Mouse (Mus musculus): ENCODE measurements around the gene Itpr2. TPM values are rescaled to one million over a fixed set of nuclear protein-coding genes. Genes with fewer than 3 reads are reported as not detected.

Gene Itpr2
- polyA plus RNA-seq, 1 experiment from 2014 or later: 8.0 TPM

GRCm38 (mm10) chr6:146184771-146185170 is 317.3 kb downstream of the Itpr2 start:
- Histone ChIP-seq H3K36me3 (no peaks in the 10 kb centered on the region), H3K27ac (no peak overlapping the region)
- 92% methylated on average over 9 of the region's 9 CpGs for WGBS

DNA sequence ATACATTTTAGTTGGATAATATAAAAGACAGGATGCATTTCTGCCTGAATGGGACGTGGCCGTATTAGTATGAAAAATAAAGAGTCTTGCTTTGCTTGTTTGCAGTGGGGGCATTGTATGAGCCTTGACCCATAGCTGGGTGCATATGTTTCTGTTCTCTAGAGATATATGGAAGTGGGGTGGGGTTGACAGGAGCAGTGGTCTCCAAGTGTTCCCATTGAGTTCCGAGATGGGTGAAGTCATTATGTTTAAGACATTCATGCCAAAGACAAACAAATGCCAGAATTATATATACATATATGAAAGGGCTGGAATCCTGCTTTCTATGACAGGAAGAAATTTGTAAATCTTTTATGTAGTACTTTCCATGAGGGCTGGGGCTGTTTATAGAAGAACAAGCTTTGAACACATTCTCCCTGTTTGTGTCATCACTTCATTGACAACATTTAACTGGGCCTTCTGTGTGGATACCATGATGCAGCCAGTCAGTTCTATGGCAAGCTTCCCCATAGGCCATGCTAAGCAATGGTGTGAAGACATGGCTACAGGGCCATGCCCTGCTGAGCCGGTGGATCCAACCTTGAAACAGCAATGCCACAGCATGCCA is 327.3 kb downstream of the Itpr2 start:
- Histone ChIP-seq H3K36me3 (no peaks in the 10 kb centered on the region), H3K27me3 (no peaks in the 10 kb centered on the region), H3K4me3 (no peak overlapping the region), H3K4me1 (no peaks in the 10 kb centered on the region), H3K9me3 (replicated peaks) (no peaks in the 10 kb centered on the region), H3K9ac (no peak overlapping the region), H3K27ac (no peak overlapping the region), H3K4me2 (replicated peaks) (no peak overlapping the region)
- no peak for ATAC-seq (ENCODE audit: low FRiP score)
- 97% methylated on average over 4 of the region's 4 CpGs for WGBS

More at GRCm38 (mm10) chr6:146184771-146185170, 317.3 kb downstream of the Itpr2 start:
- peaks cover under 1% of the 10 kb centered on the region; the same call in 1 of the 2 replicates for H3K4me1 ChIP-seq
- ATAC-seq (ENCODE audit: low FRiP score): no peak
- H3K4me3 ChIP-seq: no peak overlapping the region
- H3K9ac ChIP-seq: no peak overlapping the region
- no peak overlapping the region for H3K4me2 ChIP-seq (replicated peaks)
- H3K27me3 ChIP-seq: no peaks in the 10 kb centered on the region
- no peaks in the 10 kb centered on the region for H3K9me3 ChIP-seq (replicated peaks)

GRCm38 (mm10) chr6:146170603-146171051 is 331.4 kb downstream of the Itpr2 start:
- no peak overlapping the region for H3K27ac ChIP-seq
- no peaks in the 10 kb centered on the region for H3K36me3 ChIP-seq
- H3K4me2 ChIP-seq (replicated peaks): no peak overlapping the region
- no peaks in the 10 kb centered on the region for H3K27me3 ChIP-seq
- H3K9ac ChIP-seq: no peak overlapping the region
- WGBS: 78% methylated on average over 14 of the region's 14 CpGs
- H3K4me3 ChIP-seq: no peak overlapping the region
- ATAC-seq (ENCODE audit: low FRiP score): no peak
- no peaks in the 10 kb centered on the region for H3K9me3 ChIP-seq (replicated peaks)
- no peaks in the 10 kb centered on the region for H3K4me1 ChIP-seq

- no peaks in the 10 kb centered on the region for H3K9me3 ChIP-seq (replicated peaks)
- no peak overlapping the region for H3K9ac ChIP-seq
- H3K4me2 ChIP-seq (replicated peaks): no peak overlapping the region
- no peak overlapping the region for H3K4me3 ChIP-seq
- no peak overlapping the region for H3K27ac ChIP-seq
- ATAC-seq (ENCODE audit: low FRiP score): no peak
- H3K4me1 ChIP-seq: no peaks in the 10 kb centered on the region
- no peaks in the 10 kb centered on the region for H3K27me3 ChIP-seq
- WGBS: 86% methylated on average over 5 of the region's 5 CpGs
- H3K36me3 ChIP-seq: no peaks in the 10 kb centered on the region
Measured at GRCm38 (mm10) chr6:146167207-146167606, 334.8 kb downstream of the Itpr2 start.

DNA sequence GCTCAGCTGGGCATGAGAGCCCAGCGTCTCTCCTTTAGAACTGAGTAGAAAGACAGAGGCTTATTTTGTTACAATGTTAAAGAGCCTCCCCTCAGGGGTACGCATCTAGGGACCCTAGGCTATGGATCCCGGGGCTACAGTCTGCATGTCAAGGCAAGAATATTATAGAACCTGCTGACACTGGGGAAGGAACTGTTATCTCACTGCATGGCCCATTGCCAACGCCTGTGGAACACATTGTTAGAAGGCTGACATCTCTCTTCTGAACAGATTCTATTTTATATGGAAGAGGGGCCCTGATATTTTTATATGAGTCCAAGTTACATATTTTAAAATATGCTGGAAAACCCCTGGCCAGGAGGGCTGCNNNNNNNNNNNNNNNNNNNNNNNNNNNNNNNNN is 342.4 kb downstream of the Itpr2 start:
- no peaks in the 10 kb centered on the region for H3K27me3 ChIP-seq
- 76% methylated on average over 4 of the region's 4 CpGs for WGBS
- H3K4me1 ChIP-seq: no peaks in the 10 kb centered on the region
- H3K4me2 ChIP-seq (replicated peaks): no peak overlapping the region
- no peaks in the 10 kb centered on the region for H3K36me3 ChIP-seq
- H3K9ac ChIP-seq: no peak overlapping the region
- H3K4me3 ChIP-seq: no peak overlapping the region
- no peak for ATAC-seq (ENCODE audit: low FRiP score)
- no peak overlapping the region for H3K27ac ChIP-seq
- H3K9me3 ChIP-seq (replicated peaks): no peaks in the 10 kb centered on the region

- no peak overlapping the region for H3K9ac ChIP-seq
- H3K4me2 ChIP-seq (replicated peaks): no peak overlapping the region
- H3K27ac ChIP-seq: no peak overlapping the region
- no peaks in the 10 kb centered on the region for H3K4me1 ChIP-seq
- ATAC-seq (ENCODE audit: low FRiP score): no peak
- H3K9me3 ChIP-seq (replicated peaks): no peaks in the 10 kb centered on the region
- no peaks in the 10 kb centered on the region for H3K36me3 ChIP-seq
- no peaks in the 10 kb centered on the region for H3K27me3 ChIP-seq
- 95% methylated on average over 12 of the region's 12 CpGs for WGBS
- H3K4me3 ChIP-seq: no peak overlapping the region
Measured at GRCm38 (mm10) chr6:146158717-146159116, 343.3 kb downstream of the Itpr2 start.

DNA sequence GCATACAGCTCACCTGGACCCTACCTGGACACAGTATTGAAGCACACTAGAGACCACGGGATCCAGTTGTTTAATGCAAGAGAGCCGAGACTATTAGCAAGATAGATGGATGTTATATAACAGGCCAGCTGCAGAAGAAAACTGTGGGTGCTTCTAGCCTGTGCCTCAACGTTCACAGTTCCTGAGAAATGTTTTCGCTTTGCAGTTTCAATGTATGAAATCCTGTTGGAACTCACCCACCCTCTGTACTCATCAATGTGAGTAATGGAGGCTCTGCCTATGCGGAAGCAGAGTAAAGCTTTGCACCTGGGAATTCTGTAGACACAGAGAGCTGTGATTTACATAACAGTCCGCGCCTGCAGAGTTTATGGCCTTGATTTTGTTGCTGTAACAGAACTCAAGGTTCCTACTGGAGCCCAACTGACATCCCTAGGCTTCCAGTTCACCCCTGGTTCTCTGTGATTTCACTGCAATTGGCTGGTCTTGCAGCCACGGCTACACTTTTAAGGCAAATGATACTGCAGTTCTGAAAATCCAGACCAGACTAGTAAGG is 344.0 kb downstream of the Itpr2 start:
- ATAC-seq (ENCODE audit: low FRiP score): no peak
- Histone ChIP-seq H3K27ac (no peak overlapping the region), H3K27me3 (no peaks in the 10 kb centered on the region), H3K9me3 (replicated peaks) (no peaks in the 10 kb centered on the region), H3K4me3 (no peak overlapping the region), H3K36me3 (no peaks in the 10 kb centered on the region), H3K4me1 (no peaks in the 10 kb centered on the region), H3K4me2 (replicated peaks) (no peak overlapping the region), H3K9ac (no peak overlapping the region)
- WGBS: 82% methylated on average over 8 of the region's 8 CpGs

- H3K4me1 ChIP-seq: no peaks in the 10 kb centered on the region
- no peak overlapping the region for H3K27ac ChIP-seq
- no peak overlapping the region for H3K9ac ChIP-seq
- ATAC-seq (ENCODE audit: low FRiP score): no peak
- H3K4me3 ChIP-seq: no peak overlapping the region
- no peak overlapping the region for H3K4me2 ChIP-seq (replicated peaks)
- H3K9me3 ChIP-seq (replicated peaks): no peaks in the 10 kb centered on the region
- no peaks in the 10 kb centered on the region for H3K27me3 ChIP-seq
- H3K36me3 ChIP-seq: no peaks in the 10 kb centered on the region
- WGBS: 95% methylated on average over 14 of the region's 14 CpGs
Measured at GRCm38 (mm10) chr6:146157099-146157498, 344.9 kb downstream of the Itpr2 start.

GRCm38 (mm10) chr6:146156536-146156935 is 345.5 kb downstream of the Itpr2 start:
- 89% methylated on average over 6 of the region's 6 CpGs for WGBS
- Histone ChIP-seq H3K27me3 (no peaks in the 10 kb centered on the region), H3K4me2 (replicated peaks) (no peak overlapping the region), H3K4me3 (no peak overlapping the region), H3K9ac (no peak overlapping the region), H3K4me1 (no peaks in the 10 kb centered on the region), H3K9me3 (replicated peaks) (no peaks in the 10 kb centered on the region), H3K27ac (no peak overlapping the region), H3K36me3 (no peaks in the 10 kb centered on the region)
- no peak for ATAC-seq (ENCODE audit: low FRiP score)

DNA sequence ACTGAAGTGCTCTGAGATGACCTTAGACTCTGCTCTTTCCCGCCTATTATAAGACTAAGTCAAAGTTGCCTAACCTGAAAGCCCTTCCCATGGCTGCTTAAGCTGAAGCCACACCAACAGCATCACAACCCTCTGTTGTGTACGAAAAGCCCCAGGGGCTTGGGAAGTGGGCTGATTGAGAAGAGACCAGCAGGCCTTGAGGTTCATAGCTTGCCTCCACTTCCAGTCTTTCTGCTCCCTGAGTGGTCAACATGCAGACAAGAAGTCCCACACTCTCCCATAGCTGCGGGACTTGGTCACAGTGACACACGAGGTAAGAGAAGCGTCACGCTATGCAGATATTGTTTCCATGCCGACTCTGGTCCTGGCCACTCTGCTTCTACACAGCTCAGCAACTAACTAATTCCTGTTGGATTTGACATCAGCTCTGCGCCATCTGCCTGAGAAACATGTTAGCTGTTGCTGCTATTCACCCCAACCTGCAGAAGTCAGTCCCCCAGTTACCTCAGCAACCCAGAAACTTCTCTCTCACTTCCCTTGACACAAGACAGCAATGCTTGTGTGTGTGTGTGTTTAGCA is 346.8 kb downstream of the Itpr2 start:
- Histone ChIP-seq H3K4me2 (replicated peaks) (no peak overlapping the region), H3K9ac (no peak overlapping the region), H3K4me3 (no peak overlapping the region), H3K36me3 (no peaks in the 10 kb centered on the region), H3K4me1 (no peaks in the 10 kb centered on the region), H3K27ac (no peak overlapping the region), H3K9me3 (replicated peaks) (no peaks in the 10 kb centered on the region), H3K27me3 (no peaks in the 10 kb centered on the region)
- WGBS: 81% methylated on average over 8 of the region's 8 CpGs
- ATAC-seq (ENCODE audit: low FRiP score): no peak

GRCm38 (mm10) chr6:146152843-146153242 is 349.2 kb downstream of the Itpr2 start:
- Histone ChIP-seq H3K4me3 (no peak overlapping the region), H3K27me3 (no peaks in the 10 kb centered on the region), H3K27ac (no peak overlapping the region), H3K4me2 (replicated peaks) (no peak overlapping the region), H3K9me3 (replicated peaks) (no peaks in the 10 kb centered on the region), H3K36me3 (no peaks in the 10 kb centered on the region), H3K4me1 (no peaks in the 10 kb centered on the region), H3K9ac (no peak overlapping the region)
- WGBS: 67% methylated on average over 5 of the region's 5 CpGs
- ATAC-seq (ENCODE audit: low FRiP score): no peak

DNA sequence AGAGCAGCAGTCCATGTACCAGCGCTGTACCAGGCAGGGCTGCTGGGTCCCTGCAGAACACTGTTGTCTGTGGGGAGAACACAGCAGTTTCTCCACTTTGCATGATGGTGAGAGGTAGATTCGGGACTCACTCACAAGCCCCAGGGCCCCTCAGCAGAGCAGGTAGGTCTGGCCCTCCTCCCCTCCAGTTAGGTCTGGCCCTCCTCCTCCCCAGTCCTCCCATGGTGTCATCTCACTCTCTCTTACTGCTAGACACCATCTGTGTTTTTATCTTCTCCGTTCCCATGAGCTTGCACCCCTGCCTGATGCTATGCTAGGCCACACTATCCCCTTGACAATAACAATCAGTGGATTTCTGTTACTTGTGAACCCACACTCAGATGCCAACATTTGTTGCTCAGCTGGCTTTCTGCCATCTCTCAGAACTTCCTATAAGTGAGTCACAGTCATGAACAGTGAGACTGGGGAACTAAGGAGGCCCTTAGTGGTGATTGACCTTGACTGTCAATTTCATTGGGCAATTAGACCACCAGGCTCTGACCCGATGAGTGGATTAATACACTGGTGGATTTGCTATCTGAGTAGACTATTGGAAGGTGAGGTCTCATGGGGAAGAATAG is 360.9 kb downstream of the Itpr2 start:
- Histone ChIP-seq H3K9ac (no peak overlapping the region), H3K4me1 (peaks cover 17% of the 10 kb centered on the region), H3K36me3 (no peaks in the 10 kb centered on the region), H3K27ac (no peak overlapping the region), H3K4me3 (no peak overlapping the region), H3K9me3 (replicated peaks) (peaks cover 2% of the 10 kb centered on the region), H3K27me3 (no peaks in the 10 kb centered on the region), H3K4me2 (replicated peaks) (no peak overlapping the region)
- 89% methylated on average over 4 of the region's 4 CpGs for WGBS
- no peak for ATAC-seq (ENCODE audit: low FRiP score)

Measured in hindbrain, embryonic 12.5 days (tissue).